Mouse (Mus musculus): Measurements from ENCODE around the gene Tbc1d2. TPM values are rescaled to one million over a fixed set of nuclear protein-coding genes. Genes with fewer than 3 reads are reported as not detected.
A peak's percentile ranks its signal among the peaks of the same experiment; 100 is the strongest.

Tbc1d2 gene
- polyA plus RNA-seq, 1 experiment: 2.4 TPM

GRCm38 (mm10) chr4:46568169-46568568, 81.8 kb downstream of the Tbc1d2 start:
- Histone ChIP-seq H3K27ac (replicated peaks; ENCODE audit: low read depth, low read length) (no peak overlapping the region), H3K4me3 (ENCODE audit: insufficient read depth, low read depth, low read length) (no peak overlapping the region), H3K4me1 (ENCODE audit: control insufficient read depth, insufficient read depth, insufficient read length, low read length) (no peaks in the 10 kb centered on the region)

- H3K27ac ChIP-seq (replicated peaks; ENCODE audit: low read depth, low read length): no peak overlapping the region
- no peaks in the 10 kb centered on the region for H3K4me1 ChIP-seq (ENCODE audit: control insufficient read depth, insufficient read depth, insufficient read length, low read length)
- H3K4me3 ChIP-seq (ENCODE audit: insufficient read depth, low read depth, low read length): no peak overlapping the region
Observed at GRCm38 (mm10) chr4:46566931-46567671, 82.9 kb downstream of the Tbc1d2 start.

GRCm38 (mm10) chr4:46565393-46565955, 84.5 kb downstream of the Tbc1d2 start:
- no peaks in the 10 kb centered on the region for H3K4me1 ChIP-seq (ENCODE audit: control insufficient read depth, insufficient read depth, insufficient read length, low read length)
- no peak overlapping the region for H3K27ac ChIP-seq (replicated peaks; ENCODE audit: low read depth, low read length)
- no peak overlapping the region for H3K4me3 ChIP-seq (ENCODE audit: insufficient read depth, low read depth, low read length)

- H3K4me3 ChIP-seq (ENCODE audit: insufficient read depth, low read depth, low read length): no peak overlapping the region
- H3K4me1 ChIP-seq (ENCODE audit: control insufficient read depth, insufficient read depth, insufficient read length, low read length): no peaks in the 10 kb centered on the region
- no peak overlapping the region for H3K27ac ChIP-seq (replicated peaks; ENCODE audit: low read depth, low read length)
Observed at GRCm38 (mm10) chr4:46564247-46564646, 85.8 kb downstream of the Tbc1d2 start.

GRCm38 (mm10) chr4:46563847-46564246, 86.2 kb downstream of the Tbc1d2 start:
- Histone ChIP-seq H3K4me1 (ENCODE audit: control insufficient read depth, insufficient read depth, insufficient read length, low read length) (no peaks in the 10 kb centered on the region), H3K27ac (replicated peaks; ENCODE audit: low read depth, low read length) (no peak overlapping the region), H3K4me3 (ENCODE audit: insufficient read depth, low read depth, low read length) (no peak overlapping the region)

- Histone ChIP-seq H3K27ac (replicated peaks; ENCODE audit: low read depth, low read length) (no peak overlapping the region), H3K4me3 (ENCODE audit: insufficient read depth, low read depth, low read length) (no peak overlapping the region), H3K4me1 (ENCODE audit: control insufficient read depth, insufficient read depth, insufficient read length, low read length) (no peaks in the 10 kb centered on the region)
Observed at GRCm38 (mm10) chr4:46562841-46563240, 87.2 kb downstream of the Tbc1d2 start.

GRCm38 (mm10) chr4:46562037-46562436, 88.0 kb downstream of the Tbc1d2 start:
- no peak overlapping the region for H3K27ac ChIP-seq (replicated peaks; ENCODE audit: low read depth, low read length)
- no peak overlapping the region for H3K4me3 ChIP-seq (ENCODE audit: insufficient read depth, low read depth, low read length)
- no peaks in the 10 kb centered on the region for H3K4me1 ChIP-seq (ENCODE audit: control insufficient read depth, insufficient read depth, insufficient read length, low read length)

- no peaks in the 10 kb centered on the region for H3K4me1 ChIP-seq (ENCODE audit: control insufficient read depth, insufficient read depth, insufficient read length, low read length)
- H3K27ac ChIP-seq (replicated peaks; ENCODE audit: low read depth, low read length): no peak overlapping the region
- H3K4me3 ChIP-seq (ENCODE audit: insufficient read depth, low read depth, low read length): no peak overlapping the region
Observed at GRCm38 (mm10) chr4:46560069-46560705, 89.8 kb downstream of the Tbc1d2 start.

GRCm38 (mm10) chr4:46558672-46559667, 91.0 kb downstream of the Tbc1d2 start:
- Histone ChIP-seq H3K27ac (replicated peaks; ENCODE audit: low read depth, low read length) (no peak overlapping the region), H3K4me1 (ENCODE audit: control insufficient read depth, insufficient read depth, insufficient read length, low read length) (peaks cover 1% of the 10 kb centered on the region; the same call in 1 of the 2 replicates), H3K4me3 (ENCODE audit: insufficient read depth, low read depth, low read length) (no peak overlapping the region)

GRCm38 (mm10) chr4:46556933-46557332, 93.1 kb downstream of the Tbc1d2 start:
- no peak overlapping the region for H3K27ac ChIP-seq (replicated peaks; ENCODE audit: low read depth, low read length)

GRCm38 (mm10) chr4:46555762-46556161, 94.2 kb downstream of the Tbc1d2 start:
- peaks cover 8% of the 10 kb centered on the region; the same call in 1 of the 2 replicates for H3K4me1 ChIP-seq (ENCODE audit: control insufficient read depth, insufficient read depth, insufficient read length, low read length)
- peak overlapping the region; percentile 23; the same call in 1 of the 2 replicates for H3K27ac ChIP-seq (replicated peaks; ENCODE audit: low read depth, low read length)
- no peak overlapping the region for H3K4me3 ChIP-seq (ENCODE audit: insufficient read depth, low read depth, low read length)

More at GRCm38 (mm10) chr4:46556933-46557332, 93.1 kb downstream of the Tbc1d2 start:
- peaks cover 8% of the 10 kb centered on the region; the same call in 1 of the 2 replicates for H3K4me1 ChIP-seq (ENCODE audit: control insufficient read depth, insufficient read depth, insufficient read length, low read length)
- H3K4me3 ChIP-seq (ENCODE audit: insufficient read depth, low read depth, low read length): no peak overlapping the region

Other genes with a start within 250 kb of the Tbc1d2 start
- gene Hemgn, start 236.7 kb downstream of the Tbc1d2 start, polyA plus RNA-seq (2012; ENCODE audit: insufficient read depth, insufficient read length, missing spikeins): not detected in 2 replicates
- 89.7 and 90.5 TPM in 2 replicates for gene Anp32b, start 199.3 kb downstream of the Tbc1d2 start, polyA plus RNA-seq (2012; ENCODE audit: insufficient read depth, insufficient read length, missing spikeins)
- 5.3 and 11.4 TPM in 2 replicates for gene Nans, start 161.0 kb downstream of the Tbc1d2 start, polyA plus RNA-seq (2012; ENCODE audit: insufficient read depth, insufficient read length, missing spikeins)
- 3.3 and 3.5 TPM in 2 replicates for gene Trim14, start 114.1 kb downstream of the Tbc1d2 start, polyA plus RNA-seq (2012; ENCODE audit: insufficient read depth, insufficient read length, missing spikeins)
- 0.59 and 0.92 TPM in 2 replicates for gene Coro2a, start 48.0 kb downstream of the Tbc1d2 start, polyA plus RNA-seq (2012; ENCODE audit: insufficient read depth, insufficient read length, missing spikeins)

Measured in brown adipose tissue, adult 24 weeks (tissue).